Mouse (Mus musculus): ENCODE data around the gene Zfp639.

The Zfp639 gene

DNA sequence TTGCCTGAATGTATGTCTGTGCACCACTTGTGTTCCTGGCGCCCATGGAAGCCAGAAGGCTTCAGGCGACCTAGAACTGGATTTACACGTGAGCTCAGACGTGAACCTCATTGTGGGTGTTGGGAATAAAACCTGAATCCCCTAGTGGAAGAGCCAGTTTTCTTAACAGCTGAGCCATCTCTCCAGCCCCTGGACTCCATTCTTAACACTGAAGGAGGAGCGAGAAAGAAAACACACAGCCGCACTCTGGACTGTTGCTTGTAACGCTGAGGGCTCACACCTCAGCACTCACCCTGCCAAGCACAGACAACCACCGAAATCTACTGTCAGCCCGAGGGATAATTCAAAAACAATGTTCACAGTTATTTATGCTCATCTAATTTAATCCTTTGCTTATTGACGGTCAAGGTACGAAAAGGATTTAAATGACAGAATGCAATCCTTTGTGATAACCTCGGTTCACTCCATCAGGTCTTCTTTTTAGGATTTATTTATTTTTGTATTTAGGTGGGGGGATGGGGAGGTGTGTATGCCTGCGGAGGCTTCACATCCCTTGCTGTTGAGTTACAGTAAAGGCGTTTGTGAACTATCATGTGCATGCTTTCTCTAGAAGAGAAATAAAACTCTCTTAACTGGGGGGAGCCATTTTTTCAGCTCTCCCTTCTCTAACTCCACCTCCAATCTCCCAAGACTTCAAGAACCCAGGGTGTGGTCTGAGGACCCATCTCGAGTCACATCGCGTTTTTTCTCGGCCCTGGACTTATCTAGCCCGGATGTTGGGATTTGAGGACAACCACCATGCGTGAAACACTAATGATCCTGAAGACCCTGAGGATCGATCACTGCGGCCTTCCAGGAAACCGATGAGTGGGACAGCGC, at the start of gene Zfp639:
Gene Zfp639, plus strand, starts transcription at position 764 of the 879 bp plus-strand sequence.
- DNase-seq (ENCODE audit: low read depth, low spot score): no peak

GRCm38 (mm10) chr3:32467321-32467720, 42.7 kb upstream of the Zfp639 start:
- DNase-seq (ENCODE audit: low read depth, low spot score): no peak

GRCm38 (mm10) chr3:32468411-32468810, 41.6 kb upstream of the Zfp639 start:
- no peak for DNase-seq (ENCODE audit: low read depth, low spot score)

- no peak for DNase-seq (ENCODE audit: low read depth, low spot score)
These were observed 39.6 kb upstream of the Zfp639 start for GRCm38 (mm10) chr3:32470449-32470848.

DNA sequence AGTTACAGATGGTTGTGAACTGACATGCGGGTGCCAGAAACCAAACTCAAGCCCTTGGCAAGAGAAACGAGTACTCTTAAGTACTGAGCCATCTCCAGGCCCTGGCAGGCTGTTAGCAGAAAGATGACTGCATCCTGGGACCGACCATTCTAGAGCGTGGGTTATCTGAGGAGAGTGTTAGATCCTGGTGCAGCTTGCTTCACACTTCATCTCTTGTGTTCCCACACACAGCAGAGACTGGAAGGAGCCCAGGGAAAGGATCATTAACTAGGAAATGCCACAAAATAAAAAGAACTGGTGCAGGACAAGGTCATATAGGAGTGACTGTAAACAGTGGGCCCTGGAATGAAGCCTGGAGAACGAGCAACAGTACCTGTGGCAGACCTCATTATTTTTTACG, 39.0 kb upstream of the Zfp639 start:
- DNase-seq (ENCODE audit: low read depth, low spot score): no peak

DNA sequence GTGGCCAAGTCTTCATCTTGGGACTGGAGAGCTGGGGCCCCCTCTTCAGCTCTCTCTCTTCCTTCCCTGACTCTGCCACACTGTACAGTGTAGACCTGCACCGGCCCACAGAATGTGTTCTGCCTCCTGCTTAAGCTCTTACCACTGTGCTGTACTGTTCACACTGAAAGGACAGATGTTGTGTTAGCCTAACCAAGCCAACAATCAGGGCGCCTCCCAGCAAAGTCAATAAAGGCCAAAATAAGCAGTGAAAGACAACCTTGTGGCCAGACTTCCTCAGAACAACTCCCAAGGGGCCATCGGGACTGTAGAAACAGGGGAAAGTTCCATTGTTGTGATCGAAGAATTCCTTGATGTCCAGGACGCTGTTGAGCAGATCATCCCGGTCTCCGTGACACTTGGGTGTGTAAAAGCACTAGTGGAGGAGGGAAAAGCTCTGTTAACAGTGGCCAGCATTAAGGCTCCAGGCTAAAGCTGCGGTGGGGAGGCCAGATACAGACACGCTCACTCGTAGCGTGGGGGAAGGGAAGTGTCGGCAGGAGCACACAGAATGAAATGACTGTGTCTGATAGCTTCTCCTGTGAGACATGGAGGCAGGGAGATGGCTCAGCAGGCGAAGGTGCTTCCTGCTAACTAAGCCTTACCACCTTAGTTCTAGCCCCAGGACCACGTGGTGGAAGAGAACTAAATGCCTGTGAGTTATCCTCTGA, 37.7 kb upstream of the Zfp639 start:
- DNase-seq (ENCODE audit: low read depth, low spot score): no peak

DNA sequence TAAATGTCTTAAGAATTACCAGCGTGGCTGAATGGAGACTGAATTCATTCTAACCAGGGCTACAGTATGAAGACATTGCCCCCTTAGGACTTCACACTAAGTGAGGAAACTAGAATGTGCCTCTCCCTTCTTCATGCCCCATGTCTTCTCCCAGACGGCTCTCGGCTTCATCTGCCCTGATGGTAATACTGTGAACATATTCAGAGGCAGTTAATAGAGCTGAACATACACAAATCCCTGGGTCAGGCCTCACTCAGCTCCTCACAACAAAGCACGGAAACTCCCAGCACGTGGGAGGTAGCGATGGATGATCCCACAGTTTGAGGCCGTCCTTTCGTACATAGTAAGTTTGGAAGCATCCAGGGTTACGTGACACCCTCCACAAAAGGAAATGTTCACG, 36.9 kb upstream of the Zfp639 start:
- no peak for DNase-seq (ENCODE audit: low read depth, low spot score)

DNA sequence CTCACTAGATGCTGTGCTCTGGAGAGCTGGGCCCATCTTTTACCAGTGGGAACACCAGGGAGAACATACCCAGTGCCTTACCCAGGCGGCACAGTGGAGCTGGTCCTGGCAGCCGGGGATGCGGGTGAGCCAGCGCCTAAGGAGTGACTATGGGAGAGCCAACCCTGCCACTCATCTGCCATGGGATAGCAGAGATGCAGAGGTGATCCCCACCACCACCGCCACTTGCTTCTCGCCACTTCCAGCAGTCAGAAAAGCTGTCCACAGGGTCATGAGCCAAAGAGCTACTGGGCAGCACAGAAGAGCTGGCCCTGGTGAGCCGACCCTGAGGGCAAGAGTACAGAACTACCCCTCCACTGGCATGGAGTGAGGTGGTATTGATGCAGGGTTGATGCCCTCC, 30.1 kb upstream of the Zfp639 start:
- no peak for DNase-seq (ENCODE audit: low read depth, low spot score)

DNA sequence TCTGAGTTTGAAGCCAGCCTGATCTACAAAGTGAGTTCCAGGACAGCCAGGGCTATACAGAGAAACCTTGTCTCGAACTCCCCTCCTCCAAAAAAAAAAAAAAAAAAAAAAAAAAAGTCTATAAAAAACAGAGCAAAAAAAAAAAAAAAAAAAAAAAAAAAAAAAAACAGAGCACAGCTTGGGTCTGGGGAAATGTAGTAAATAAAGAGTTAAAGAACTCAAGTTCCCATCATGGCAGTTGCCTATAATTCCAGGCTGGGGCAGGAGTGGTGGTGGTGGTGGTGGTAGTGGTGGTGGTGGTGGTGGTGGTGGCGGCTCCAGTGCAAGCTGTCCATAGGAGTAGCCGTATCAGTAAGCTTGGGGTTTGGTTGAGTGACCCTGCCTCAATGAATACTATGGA, 27.0 kb upstream of the Zfp639 start:
- no peak for DNase-seq (ENCODE audit: low read depth, low spot score)

GRCm38 (mm10) chr3:32486543-32486942, 23.5 kb upstream of the Zfp639 start:
- DNase-seq (ENCODE audit: low read depth, low spot score): no peak

DNA sequence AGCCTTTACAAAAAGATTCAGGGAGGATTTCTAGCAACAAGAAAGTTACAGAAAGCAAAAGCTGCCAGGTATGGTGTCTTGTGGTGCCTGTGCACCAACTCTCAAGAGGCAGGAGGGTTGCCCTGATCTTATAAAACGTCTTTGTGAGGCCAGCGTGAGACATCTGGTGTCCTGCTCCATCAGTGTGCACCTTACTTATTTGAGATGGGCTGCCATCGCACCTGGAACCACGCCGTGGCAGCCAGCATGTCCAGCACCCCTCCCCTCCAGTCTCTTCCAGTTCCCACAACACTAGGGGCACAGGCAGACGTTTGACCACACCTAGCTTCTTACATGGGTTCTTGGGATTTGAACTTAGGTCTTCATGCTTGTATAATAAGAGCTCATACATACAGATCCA, 21.9 kb upstream of the Zfp639 start:
- no peak for DNase-seq (ENCODE audit: low read depth, low spot score)

DNA sequence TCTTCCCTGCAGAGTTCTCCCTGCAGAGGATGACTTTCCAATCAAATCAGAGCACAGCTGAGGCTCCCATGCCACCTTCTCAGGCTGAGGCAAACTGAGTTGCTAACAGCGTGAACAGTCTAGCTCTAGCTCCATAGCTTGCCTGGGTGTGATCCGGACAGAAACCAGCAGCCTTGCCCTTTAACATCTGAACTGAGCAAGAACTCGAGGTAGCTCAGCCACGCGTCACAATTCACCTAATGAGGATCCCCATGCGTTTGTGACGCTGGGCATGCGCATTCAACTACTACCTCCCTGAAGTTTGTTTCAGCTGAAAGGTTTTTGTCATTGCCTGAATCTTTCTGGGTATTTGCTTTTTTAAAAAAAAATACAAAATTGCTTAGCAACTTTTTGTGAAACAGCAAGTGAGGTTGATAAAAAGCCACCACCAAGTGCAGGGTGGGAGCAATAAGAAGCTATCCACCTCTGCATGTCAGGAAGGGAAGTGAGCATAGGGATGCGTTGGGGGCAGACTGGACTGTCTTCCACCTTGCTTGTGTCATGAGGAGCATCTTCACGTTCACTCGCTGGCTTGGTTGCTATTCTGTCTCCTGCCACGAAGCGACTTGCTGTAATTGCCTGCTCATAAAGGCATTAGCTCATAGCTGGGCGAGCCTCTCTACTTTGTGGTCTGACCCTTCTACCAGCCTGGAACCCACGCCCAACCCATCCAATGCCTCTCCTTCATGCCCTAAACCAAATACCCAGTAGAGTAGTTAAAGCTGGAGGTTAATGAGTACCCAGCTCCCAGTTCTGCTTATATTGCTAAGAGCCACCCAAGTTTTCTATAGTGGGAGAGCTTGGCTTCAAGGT, 19.8 kb upstream of the Zfp639 start:
- no peak for DNase-seq (ENCODE audit: low read depth, low spot score)

GRCm38 (mm10) chr3:32490928-32491315, 19.1 kb upstream of the Zfp639 start:
- DNase-seq (ENCODE audit: low read depth, low spot score): no peak

DNA sequence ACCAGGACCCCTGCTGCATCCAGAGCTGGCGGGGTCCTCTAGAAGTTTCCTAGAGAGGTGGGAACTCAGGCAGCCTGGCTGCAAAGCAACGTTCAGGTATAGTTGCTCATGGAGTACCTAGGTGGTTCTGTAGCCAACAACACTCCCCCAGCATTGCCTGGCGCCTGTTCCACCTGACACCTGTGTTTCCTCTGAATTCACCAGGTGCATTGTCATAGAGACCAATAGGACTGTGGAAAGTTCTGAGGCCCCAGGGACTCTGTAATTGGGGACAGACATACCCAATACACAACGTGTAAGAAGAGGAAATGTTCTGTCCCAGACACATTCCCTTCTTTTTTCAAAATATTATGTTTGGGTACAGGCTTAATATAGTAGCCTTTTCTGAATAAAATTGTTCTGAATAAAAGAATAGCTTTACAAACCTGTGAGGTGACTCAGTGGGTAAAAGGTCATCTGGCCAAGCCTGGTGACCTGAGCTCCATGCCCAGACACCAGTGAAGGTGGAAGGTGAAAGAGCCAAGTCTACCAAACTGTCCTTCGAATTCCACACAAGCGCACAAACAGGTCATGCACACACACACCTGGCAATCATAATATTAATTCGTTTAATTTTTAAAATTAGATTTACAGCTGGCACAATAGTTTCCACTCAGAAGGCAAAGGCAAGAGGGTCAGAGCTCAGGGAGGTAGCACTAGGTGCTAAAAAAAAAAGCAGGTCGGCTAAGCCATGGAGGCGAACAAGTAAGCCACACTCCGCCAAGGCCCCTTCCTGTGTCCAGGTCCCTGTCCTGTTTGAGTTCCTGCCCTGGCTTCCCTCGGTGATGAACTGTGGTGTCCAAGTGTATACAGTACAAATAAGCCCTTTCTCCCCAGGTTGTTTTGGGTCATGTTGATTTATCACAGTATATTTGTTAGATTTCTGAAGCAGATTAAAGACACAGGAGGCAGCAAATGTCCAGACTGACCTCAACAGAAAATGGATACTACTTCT, 17.7 kb upstream of the Zfp639 start, which contains the start of gene Kcnmb3:
Gene Kcnmb3, minus strand, starts transcription at position 135 of the 994 bp plus-strand sequence.
- DNase-seq (ENCODE audit: low read depth, low spot score): no peak

DNA sequence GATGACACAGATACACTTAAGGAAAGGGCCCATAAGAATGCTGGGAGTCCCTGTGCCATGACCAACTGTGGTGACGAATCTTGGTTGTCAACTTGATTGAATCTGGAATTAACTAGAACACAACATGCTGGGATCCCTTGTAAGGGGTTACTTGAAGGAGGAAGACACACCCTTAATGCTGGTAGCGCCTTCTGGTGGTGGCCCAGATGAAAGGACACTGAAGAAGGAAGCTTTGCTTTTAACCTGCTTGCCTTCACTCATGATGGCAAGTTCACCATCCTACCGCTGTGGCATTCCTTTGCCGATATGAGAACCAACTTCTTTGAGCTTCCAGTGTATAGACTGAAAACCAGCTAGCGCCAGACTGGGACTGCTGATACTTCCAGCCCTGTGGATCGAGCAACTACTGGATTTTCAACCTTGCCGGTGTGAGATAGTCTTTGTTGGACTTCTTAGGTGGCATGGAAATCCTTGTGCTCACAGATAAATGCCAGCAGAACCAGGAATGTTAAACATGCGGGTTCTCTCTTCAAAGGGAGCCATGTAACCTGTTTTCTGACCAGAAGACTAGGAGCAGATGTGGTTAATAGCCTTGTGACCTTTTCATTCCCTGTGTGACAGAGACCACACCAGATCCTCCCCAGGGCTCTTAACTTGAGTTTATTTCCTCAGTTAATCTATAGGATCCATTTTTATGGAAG, 15.5 kb upstream of the Zfp639 start:
- no peak for DNase-seq (ENCODE audit: low read depth, low spot score)

- no peak for DNase-seq (ENCODE audit: low read depth, low spot score)
These were observed 14.8 kb upstream of the Zfp639 start for GRCm38 (mm10) chr3:32495088-32495770.

DNA sequence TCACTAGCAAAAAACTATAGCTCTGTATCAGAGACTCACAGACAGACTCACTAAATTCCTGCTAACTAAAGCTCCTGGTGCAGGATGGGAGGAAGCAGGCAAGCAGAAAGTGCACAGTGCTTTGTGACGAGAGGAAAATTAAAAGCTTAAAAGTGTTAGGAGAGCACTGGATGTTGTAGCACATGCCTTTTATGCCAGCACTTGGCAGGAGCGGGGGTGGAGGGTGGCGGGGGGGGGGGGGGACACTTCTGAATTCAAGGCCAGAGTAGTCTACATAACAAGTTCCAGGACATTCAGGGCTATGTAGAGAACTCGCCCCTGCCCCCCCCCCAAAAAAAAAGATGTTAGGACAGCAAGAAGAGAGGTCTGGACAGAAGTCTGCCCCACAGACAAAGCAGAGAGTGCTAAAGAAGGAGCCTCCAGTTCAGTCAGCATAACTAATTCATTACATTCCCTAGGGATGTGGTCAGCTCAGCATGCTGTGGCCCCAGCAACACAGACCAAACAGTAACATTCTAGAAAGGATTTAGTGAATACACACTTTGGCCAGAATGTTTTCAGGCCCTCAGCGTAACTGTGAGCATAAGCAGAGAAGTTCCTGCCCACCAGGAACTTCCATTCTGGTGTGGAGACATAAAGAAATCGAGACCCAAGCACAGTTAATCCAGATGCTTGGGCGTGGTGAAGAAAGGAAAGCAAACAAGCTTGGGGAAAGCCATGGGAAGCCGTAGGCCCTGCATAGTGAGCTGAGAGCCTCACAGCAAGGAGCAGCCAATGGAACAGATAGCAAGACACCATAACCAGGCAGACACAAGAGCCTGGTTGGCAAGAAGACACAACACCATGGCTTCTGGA, 14.0 kb upstream of the Zfp639 start:
- no peak for DNase-seq (ENCODE audit: low read depth, low spot score)

DNA sequence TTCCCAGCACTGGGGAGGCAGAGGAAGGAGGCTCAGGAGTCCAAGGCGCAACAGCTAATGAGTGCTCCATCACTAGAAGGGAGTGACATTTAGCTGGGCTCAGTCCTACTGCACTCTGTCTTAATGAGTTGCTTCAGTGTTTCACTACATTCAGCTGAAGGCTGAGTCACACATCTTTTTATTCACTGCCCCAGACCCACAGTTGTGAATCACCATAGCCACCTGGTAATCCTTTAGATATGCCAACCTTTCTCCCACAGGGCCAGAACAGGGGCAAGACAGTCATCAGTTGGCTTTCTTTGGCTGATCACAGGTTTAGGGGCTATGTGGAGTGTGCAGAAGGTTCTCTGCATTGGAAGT, 13.4 kb upstream of the Zfp639 start:
- no peak for DNase-seq (ENCODE audit: low read depth, low spot score)

GRCm38 (mm10) chr3:32500346-32500745, 9.7 kb upstream of the Zfp639 start:
- DNase-seq (ENCODE audit: low read depth, low spot score): no peak

Measured in embryo, embryonic 11.5 days (tissue).